Mouse (Mus musculus) gastrocnemius, postnatal 10 days (tissue): ENCODE results near the gene Tceal9. TPM values are rescaled to one million over a fixed set of nuclear protein-coding genes. Genes with fewer than 3 reads are reported as not detected.
A peak's percentile ranks its signal among the peaks of the same experiment; 100 is the strongest.
"Not testable (repeated sequence)": the region's sequence is repeated elsewhere in the genome, so short reads cannot be mapped to it uniquely, and the experiment has no call there.

Experiments
- DNase-seq: peaks from one replicate; pipeline ENCODE4 v3.0.0; 2021; ENCODE audit warnings: mixed read lengths
- long read RNA-seq, 2 experiments: library from polyadenylated mRNA; stranded (forward); transcript quantifications; one replicate each; pipeline ENCODE4 v2.0.0; 2021
- total RNA-seq, 2 experiments: library from RNA; stranded (reverse); gene quantifications; 2 replicates each; pipeline ENCODE4 v1.2.3; 2021

Tceal9 gene
- total RNA-seq, result 10 to 100 TPM; 74.7 to 80.1 TPM
- long read RNA-seq, experiment 1, transcript Tceal9-201 (3 exons, 1,019 nt), result major isoform, 51 of 52 reads
- long read RNA-seq, experiment 1, partial matches to known transcripts, result 0 of 52 reads
- long read RNA-seq, experiment 1, other reads (novel, unspliced or antisense), result 1 of 52 reads
- long read RNA-seq, experiment 2, transcript Tceal9-201 (3 exons, 1,019 nt), result major isoform, 34 of 35 reads
- long read RNA-seq, experiment 2, partial matches to known transcripts, result 0 of 35 reads
- long read RNA-seq, experiment 2, other reads (novel, unspliced or antisense), result 0 of 35 reads

- DNase-seq, result peak; percentile 54
These were observed at the start of gene Tceal9 for GRCm38 (mm10) chrX:136244574-136245229. TSS of gene Tceal9 (plus strand) at chrX:136245079.

DNA sequence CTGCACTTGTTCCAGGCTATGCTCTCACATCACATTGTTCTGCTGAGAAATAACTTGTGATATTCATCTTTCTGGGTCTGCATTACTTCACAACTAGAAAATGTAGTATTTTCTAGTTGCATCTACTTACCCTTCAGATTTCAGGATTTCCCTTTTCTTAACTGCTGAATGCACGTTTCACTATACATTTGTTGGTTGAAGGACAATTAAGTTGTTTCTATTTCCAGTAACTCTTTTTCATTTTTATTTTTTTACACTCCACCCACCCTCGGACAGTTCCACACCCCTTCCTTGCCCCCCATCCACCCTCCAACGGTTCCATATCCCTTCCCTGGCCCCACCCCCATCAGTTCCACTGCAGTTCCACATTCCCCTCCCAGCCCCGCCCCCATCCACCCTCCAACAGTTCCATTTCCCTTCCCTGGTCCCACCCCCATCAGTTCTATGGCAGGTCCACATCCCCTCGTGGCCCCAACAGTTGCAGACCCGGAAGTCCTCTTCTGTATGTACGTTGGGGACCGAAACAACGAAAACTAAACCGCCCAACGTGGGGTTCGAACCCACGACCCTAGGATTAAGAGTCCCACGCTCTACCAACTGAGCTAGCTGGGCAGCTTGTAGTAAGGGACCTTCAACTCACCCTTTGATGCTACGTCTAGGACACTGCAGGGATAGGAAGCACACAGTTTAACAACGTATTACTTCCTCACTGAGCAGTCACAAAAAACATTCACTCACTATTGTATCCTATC, 49.5 kb upstream of the Tceal9 start:
- no peak for DNase-seq

GRCm38 (mm10) chrX:136196873-136197272, 48.0 kb upstream of the Tceal9 start:
- peak; percentile 8 for DNase-seq

DNA sequence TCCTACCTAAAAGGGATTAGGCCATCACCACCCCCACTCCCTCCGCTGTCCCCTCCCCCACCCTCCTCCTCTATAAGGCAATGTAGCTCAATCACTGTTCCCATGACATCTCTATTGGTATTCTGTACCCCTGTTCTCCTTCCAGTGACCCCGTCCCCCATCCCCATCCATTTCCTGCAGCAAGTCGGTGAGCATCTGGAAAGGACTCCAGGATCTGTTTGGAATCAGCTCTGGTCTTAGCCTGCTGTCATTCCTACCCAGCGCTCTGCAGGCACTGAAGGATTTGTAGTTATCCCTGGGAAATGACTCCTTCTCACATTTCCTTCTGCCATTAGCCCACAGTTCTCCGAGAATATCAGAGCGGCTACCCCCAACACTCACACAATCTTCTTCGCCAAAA, 41.6 kb upstream of the Tceal9 start:
- DNase-seq, result no peak

DNA sequence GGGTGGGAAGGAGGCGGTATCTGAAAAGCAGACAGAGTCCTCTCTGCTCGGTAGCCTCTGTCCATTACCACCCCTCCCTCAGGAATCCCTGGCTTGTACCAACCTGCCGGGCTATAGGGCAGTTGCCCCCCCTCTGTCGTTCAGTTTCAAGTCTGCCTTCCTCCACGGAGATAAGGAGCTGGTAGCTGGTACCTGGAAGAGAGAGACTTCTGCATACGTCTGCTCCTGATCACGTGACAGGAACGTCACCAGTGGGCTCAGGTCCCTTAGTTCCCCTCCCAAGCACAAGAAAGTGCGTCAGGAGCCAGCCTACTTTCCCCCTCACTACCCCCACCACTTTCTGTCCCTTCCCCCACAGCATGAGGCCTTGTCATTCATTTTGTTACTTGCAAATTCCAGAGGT, 41.2 kb upstream of the Tceal9 start, which contains the start of gene Tceal5:
Tceal5 (minus strand) TSS at position 213 of the 403 bp plus-strand sequence.
- DNase-seq, result peak; percentile 26

DNA sequence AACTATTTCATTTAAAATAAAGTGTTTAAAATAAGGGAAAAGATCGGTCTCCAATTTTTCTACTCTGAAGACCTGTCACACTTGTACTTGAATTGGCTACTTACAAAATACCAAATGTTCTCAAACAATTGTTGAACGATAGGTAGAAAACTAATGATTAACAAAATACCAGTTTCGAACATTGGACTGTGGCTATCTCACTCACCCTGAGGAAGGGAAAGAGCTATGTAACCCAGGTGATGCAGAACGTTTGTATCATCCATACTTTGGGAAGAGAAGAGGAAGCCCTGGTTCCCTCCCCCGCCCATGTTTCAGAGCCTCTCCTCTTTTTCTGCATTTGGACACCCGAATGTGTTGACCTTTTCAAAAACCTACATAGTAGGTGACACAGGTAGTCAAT, 40.5 kb upstream of the Tceal9 start:
- no peak for DNase-seq

DNA sequence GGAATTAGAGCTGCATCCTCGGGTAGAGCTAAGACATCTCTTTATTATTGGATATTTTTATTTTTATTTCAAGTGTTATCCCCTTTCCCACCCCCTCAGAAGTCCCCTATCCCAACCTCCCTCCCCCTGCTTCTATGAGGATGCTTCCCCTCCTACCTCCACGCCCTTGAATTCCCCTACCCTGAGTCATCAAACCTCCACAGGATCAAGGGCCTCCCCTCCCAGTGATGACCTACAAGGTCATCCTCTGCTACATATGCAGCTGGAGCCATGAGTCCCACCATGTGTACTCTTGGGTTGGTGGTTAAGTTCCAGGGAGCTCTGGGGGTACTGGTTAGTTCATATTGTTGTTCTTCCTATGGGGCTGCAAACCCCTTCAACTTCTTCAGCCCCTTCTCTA, 31.5 kb upstream of the Tceal9 start:
- DNase-seq, result no peak

GRCm38 (mm10) chrX:136214729-136215677, 29.9 kb upstream of the Tceal9 start, which contains the start of the genes Tceal7 and Bex1:
TSS of gene Tceal7 (plus strand) at chrX:136214779.
TSS of gene Bex1 (minus strand) at chrX:136215513.
- not testable (repeated sequence) for DNase-seq

GRCm38 (mm10) chrX:136216303-136216702, 28.6 kb upstream of the Tceal9 start:
- no peak for DNase-seq

DNA sequence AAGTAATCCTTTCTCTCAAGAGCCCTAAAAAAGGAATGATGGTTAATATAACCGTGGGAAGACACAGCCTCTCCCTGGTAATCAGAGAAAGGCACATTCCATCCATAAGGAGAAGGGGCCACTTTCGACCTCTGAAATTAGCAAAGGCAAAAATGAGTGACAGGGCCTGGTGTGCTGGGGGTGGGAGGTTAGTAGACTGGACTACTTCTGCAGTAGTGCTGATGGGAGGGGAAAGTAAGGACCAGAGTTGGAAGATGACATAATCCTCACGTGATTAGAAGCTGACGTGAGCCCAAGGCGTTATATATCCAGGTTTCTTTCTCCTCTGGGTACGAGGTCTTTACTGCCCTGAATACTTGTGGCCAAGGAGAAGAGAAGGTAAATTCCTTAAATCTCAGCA, 21.2 kb upstream of the Tceal9 start:
- no peak for DNase-seq

- no peak for DNase-seq
These were observed 17.1 kb upstream of the Tceal9 start for GRCm38 (mm10) chrX:136227768-136228167.

DNA sequence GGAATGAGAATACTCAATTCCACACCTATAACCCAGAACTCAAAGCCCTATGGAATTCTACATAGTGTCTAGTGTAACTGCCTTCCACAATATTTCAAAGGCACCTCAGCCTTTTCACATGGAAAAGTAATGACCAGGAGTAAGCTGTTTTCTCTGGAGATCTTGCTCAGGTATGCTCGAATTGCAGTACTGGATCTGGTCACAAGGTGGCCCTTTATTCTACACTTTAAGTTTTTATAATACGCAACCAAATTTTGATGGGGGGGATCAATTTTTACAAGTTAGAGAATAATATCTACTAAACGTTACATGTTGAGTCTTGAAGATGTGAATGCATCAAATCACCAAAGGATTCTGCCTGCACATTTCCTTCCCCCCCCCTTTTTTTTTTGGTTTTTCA, 6.8 kb upstream of the Tceal9 start:
- DNase-seq, result peak; percentile 22

- DNase-seq, result no peak
These were observed 1.7 kb upstream of the Tceal9 start for GRCm38 (mm10) chrX:136243181-136243580.

DNA sequence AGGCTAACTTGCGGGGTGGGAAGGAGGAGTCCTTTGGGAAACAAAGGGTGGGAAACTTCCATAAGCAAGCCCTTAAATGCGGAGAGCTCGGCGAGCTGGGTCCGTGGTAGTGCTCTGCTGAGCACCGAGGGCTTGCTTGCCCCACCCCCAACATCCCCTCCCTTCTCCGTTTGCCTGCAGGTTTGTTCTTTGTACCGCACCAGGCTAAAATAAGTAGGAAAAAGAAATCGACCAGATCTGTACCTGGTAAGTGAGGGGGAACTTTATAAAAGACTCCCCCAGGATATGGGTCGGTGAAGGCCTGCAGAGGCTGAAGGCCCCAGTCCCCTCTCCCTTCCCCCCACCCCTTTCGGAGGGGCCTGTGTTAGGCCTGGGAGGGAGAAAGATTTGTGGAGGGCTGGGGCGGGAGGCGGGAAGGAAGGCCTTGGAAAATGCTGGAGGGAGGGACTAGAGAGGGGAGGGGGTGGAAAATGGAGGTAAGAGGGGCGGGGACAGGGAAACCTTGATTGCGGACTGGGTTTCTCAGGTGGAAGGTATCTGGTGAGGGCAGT, 717 bp downstream of the Tceal9 start:
- peak; percentile 5 for DNase-seq

- no peak for DNase-seq
These were observed 3.9 kb downstream of the Tceal9 start for GRCm38 (mm10) chrX:136248811-136249210.

DNA sequence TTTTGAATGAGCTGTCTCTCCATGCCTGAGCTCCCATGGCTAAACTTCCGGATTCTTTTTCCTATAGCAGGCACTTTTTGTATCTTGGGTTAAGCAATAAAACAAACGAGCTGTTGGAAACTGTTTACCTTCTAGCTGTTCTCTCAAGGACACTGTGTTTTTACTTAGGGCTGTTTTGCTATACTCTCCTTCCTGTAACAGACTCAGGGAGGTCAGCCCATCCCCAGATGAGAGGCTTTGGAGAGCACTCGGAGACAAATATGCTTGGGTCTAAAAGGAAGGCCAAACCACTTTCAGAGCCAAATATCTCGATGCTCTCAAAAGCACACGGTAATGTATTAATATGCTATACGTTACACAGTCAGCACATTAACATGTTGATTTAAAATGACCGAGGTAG, 4.8 kb downstream of the Tceal9 start:
- no peak for DNase-seq

GRCm38 (mm10) chrX:136252023-136252729, 7.3 kb downstream of the Tceal9 start:
- no peak for DNase-seq

GRCm38 (mm10) chrX:136267720-136268119, 22.8 kb downstream of the Tceal9 start:
- DNase-seq, result no peak

GRCm38 (mm10) chrX:136268173-136268572, 23.3 kb downstream of the Tceal9 start:
- no peak for DNase-seq

GRCm38 (mm10) chrX:136269743-136270392, 25.0 kb downstream of the Tceal9 start, which contains the start of gene Bex3:
TSS of gene Bex3 (plus strand) at chrX:136270253.
- DNase-seq, result peak; percentile 8
